Mouse (Mus musculus): Measurements from ENCODE around the gene Hoxa2. TPM values are rescaled to one million over a fixed set of nuclear protein-coding genes. Genes with fewer than 3 reads are reported as not detected.

Hoxa2 gene
- total RNA-seq (2014; rRNA removed; ENCODE audit: low replicate concordance) (not detected in 2 replicates), polyA plus RNA-seq (2015; fragmentation: Nextera tagmentation; extraction: Ambion mirVana) (0.42 and 0.69 TPM in 2 replicates)

- H3K27ac ChIP-seq (ENCODE audit: low read depth): peak within 1 kb of the TSS; percentile 62
- H3K36me3 ChIP-seq (replicated peaks; ENCODE audit: control insufficient read depth, insufficient read depth, low read length): no peaks in the 10 kb centered on the region
- no peaks in the 10 kb centered on the region for H3K9me3 ChIP-seq (replicated peaks; ENCODE audit: control insufficient read depth, low read length)
- H3K4me1 ChIP-seq (ENCODE audit: control insufficient read depth, insufficient read depth): no peaks in the 10 kb centered on the region
- peak within 1 kb of the TSS; percentile 39 for H3K4me3 ChIP-seq (ENCODE audit: low read depth, low read length)
- no peak for DNase-seq (ENCODE audit: low spot score)
- TF ChIP-seq CTCF (IDR thresholded peaks at IDR 0.05; ENCODE audit: low read depth): no peak
- TF ChIP-seq EP300 (IDR thresholded peaks at IDR 0.05; ENCODE audit: low read depth): no peak
- WGBS: 3% methylated on average over 25 of the region's 25 CpGs
- peak within 1 kb of the TSS; percentile 51 for H3K4me2 ChIP-seq (ENCODE audit: low read depth, low read length)
- ATAC-seq (ENCODE audit: insufficient read depth, low read depth): no peak
- peaks cover 99% of the 10 kb centered on the region for H3K27me3 ChIP-seq (ENCODE audit: control insufficient read depth, insufficient read depth, low read length)
- H3K9ac ChIP-seq (replicated peaks; ENCODE audit: low read depth, low read length): peak within 1 kb of the TSS; percentile 28; the same call in 1 of the 2 replicates
Observed at GRCm38 (mm10) chr6:52164626-52165440, at the start of gene Hoxa2. Gene Hoxa2 (minus strand): TSS chr6:52164831.

- DNase-seq (ENCODE audit: low spot score) (no peak), ATAC-seq (ENCODE audit: insufficient read depth, low read depth) (no peak)
- Histone ChIP-seq H3K9me3 (replicated peaks; ENCODE audit: control insufficient read depth, low read length) (no peaks in the 10 kb centered on the region), H3K4me1 (ENCODE audit: control insufficient read depth, insufficient read depth) (no peaks in the 10 kb centered on the region), H3K4me2 (ENCODE audit: low read depth, low read length) (no peak overlapping the region), H3K36me3 (replicated peaks; ENCODE audit: control insufficient read depth, insufficient read depth, low read length) (no peaks in the 10 kb centered on the region), H3K4me3 (ENCODE audit: low read depth, low read length) (no peak overlapping the region), H3K9ac (replicated peaks; ENCODE audit: low read depth, low read length) (no peak overlapping the region), H3K27ac (ENCODE audit: low read depth) (no peak overlapping the region), H3K27me3 (ENCODE audit: control insufficient read depth, insufficient read depth, low read length) (peaks cover 100% of the 10 kb centered on the region)
- TF ChIP-seq EP300 (IDR thresholded peaks at IDR 0.05; ENCODE audit: low read depth) (no peak), CTCF (IDR thresholded peaks at IDR 0.05; ENCODE audit: low read depth) (no peak)
- 15% methylated on average over 5 of the region's 5 CpGs for WGBS
Observed at GRCm38 (mm10) chr6:52214271-52214670, 49.6 kb upstream of the Hoxa2 start.

- H3K9ac ChIP-seq (replicated peaks; ENCODE audit: low read depth, low read length): no peak within 1 kb of the TSS
- peaks cover 100% of the 10 kb centered on the region for H3K27me3 ChIP-seq (ENCODE audit: control insufficient read depth, insufficient read depth, low read length)
- peak within 1 kb of the TSS; percentile 32 for H3K4me3 ChIP-seq (ENCODE audit: low read depth, low read length)
- no peak for ATAC-seq (ENCODE audit: insufficient read depth, low read depth)
- H3K27ac ChIP-seq (ENCODE audit: low read depth): no peak within 1 kb of the TSS
- H3K9me3 ChIP-seq (replicated peaks; ENCODE audit: control insufficient read depth, low read length): no peaks in the 10 kb centered on the region
- peak within 1 kb of the TSS; percentile 43 for H3K4me2 ChIP-seq (ENCODE audit: low read depth, low read length)
- 4% methylated on average over 38 of the region's 38 CpGs for WGBS
- no peaks in the 10 kb centered on the region for H3K36me3 ChIP-seq (replicated peaks; ENCODE audit: control insufficient read depth, insufficient read depth, low read length)
- TF ChIP-seq CTCF (IDR thresholded peaks at IDR 0.05; ENCODE audit: low read depth) (no peak), EP300 (IDR thresholded peaks at IDR 0.05; ENCODE audit: low read depth) (no peak)
- DNase-seq (ENCODE audit: low spot score): no peak
- H3K4me1 ChIP-seq (ENCODE audit: control insufficient read depth, insufficient read depth): no peaks in the 10 kb centered on the region
Observed at GRCm38 (mm10) chr6:52213119-52213986, 48.7 kb upstream of the Hoxa2 start, which contains the start of the genes Hoxa3 and Gm28308. Gene Hoxa3 (minus strand): TSS chr6:52213336. Gene Gm28308 (minus strand): TSS chr6:52213339.

- Histone ChIP-seq H3K9ac (replicated peaks; ENCODE audit: low read depth, low read length) (no peak overlapping the region), H3K4me2 (ENCODE audit: low read depth, low read length) (peak overlapping the region; percentile 43), H3K27me3 (ENCODE audit: control insufficient read depth, insufficient read depth, low read length) (peaks cover 99% of the 10 kb centered on the region), H3K4me3 (ENCODE audit: low read depth, low read length) (peak overlapping the region; percentile 32), H3K4me1 (ENCODE audit: control insufficient read depth, insufficient read depth) (no peaks in the 10 kb centered on the region), H3K27ac (ENCODE audit: low read depth) (no peak overlapping the region), H3K36me3 (replicated peaks; ENCODE audit: control insufficient read depth, insufficient read depth, low read length) (no peaks in the 10 kb centered on the region), H3K9me3 (replicated peaks; ENCODE audit: control insufficient read depth, low read length) (no peaks in the 10 kb centered on the region)
- TF ChIP-seq EP300 (IDR thresholded peaks at IDR 0.05; ENCODE audit: low read depth): no peak
- TF ChIP-seq CTCF (IDR thresholded peaks at IDR 0.05; ENCODE audit: low read depth): no peak
- 3% methylated on average over 22 of the region's 22 CpGs for WGBS
- ATAC-seq (ENCODE audit: insufficient read depth, low read depth): no peak
- no peak for DNase-seq (ENCODE audit: low spot score)
Observed at GRCm38 (mm10) chr6:52212556-52213118, 48.0 kb upstream of the Hoxa2 start.

GRCm38 (mm10) chr6:52211961-52212360 is 47.3 kb upstream of the Hoxa2 start:
- DNase-seq (ENCODE audit: low spot score) (no peak), ATAC-seq (ENCODE audit: insufficient read depth, low read depth) (no peak)
- Histone ChIP-seq H3K4me2 (ENCODE audit: low read depth, low read length) (peak overlapping the region; percentile 43), H3K9ac (replicated peaks; ENCODE audit: low read depth, low read length) (no peak overlapping the region), H3K4me3 (ENCODE audit: low read depth, low read length) (peak overlapping the region; percentile 17), H3K4me1 (ENCODE audit: control insufficient read depth, insufficient read depth) (no peaks in the 10 kb centered on the region), H3K36me3 (replicated peaks; ENCODE audit: control insufficient read depth, insufficient read depth, low read length) (no peaks in the 10 kb centered on the region), H3K27me3 (ENCODE audit: control insufficient read depth, insufficient read depth, low read length) (peaks cover 99% of the 10 kb centered on the region), H3K9me3 (replicated peaks; ENCODE audit: control insufficient read depth, low read length) (no peaks in the 10 kb centered on the region), H3K27ac (ENCODE audit: low read depth) (no peak overlapping the region)
- 5% methylated on average over 13 of the region's 13 CpGs for WGBS
- no peak for TF ChIP-seq CTCF (IDR thresholded peaks at IDR 0.05; ENCODE audit: low read depth)
- no peak for TF ChIP-seq EP300 (IDR thresholded peaks at IDR 0.05; ENCODE audit: low read depth)

All from heart, postnatal 0 days (tissue).